Mouse (Mus musculus) G1E (cell line): ENCODE measurements around the gene Slc24a3.

Source experiments
- CTCF ChIP-seq: IDR thresholded peaks from 2 replicates; pipeline ENCODE4 v1.5.1; 2012; ENCODE audit warnings: low read depth, low read length, inconsistent platforms, mixed read lengths
- GATA1 ChIP-seq: IDR thresholded peaks from 2 replicates; pipeline ENCODE4 v1.6.1; 2012; ENCODE audit warnings: borderline replicate concordance, low read length, inconsistent platforms, mixed read lengths

DNA sequence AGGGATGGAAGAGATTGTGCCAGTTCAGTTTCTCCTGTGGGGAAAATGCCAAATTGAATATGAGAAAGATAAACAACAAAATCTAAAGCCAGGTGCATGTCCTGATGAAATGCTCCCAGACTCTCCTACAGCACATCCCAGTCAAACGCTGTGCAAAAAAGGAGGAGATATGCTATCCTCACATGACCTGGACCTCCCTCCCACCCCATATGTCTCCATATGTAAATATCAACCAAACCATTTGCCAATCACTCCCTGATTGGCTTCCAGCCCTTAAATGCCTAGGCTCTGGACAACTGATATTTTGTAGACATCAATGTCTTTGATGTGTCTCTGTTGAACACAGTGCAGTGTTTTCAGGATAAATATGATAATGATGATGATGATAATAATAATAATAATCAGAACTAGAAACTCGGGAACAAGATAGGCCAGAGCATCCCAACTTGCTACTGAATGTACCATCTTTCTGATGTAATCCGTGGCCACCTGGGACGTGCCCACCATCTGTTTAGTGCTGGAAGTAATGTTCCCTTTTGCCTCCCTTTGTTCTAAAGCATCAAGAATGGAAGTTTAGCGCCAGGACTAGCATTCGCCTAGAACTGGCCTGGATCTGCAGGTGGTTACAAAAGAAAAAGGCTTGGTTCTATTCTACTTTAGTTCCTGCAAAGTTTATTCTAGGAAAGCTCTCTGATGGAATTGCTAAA is 190.8 kb downstream of the Slc24a3 start:
- TF ChIP-seq CTCF (no peak), GATA1 (no peak)
